Mouse (Mus musculus) CH12.LX (cell line): Measurements from ENCODE around the gene Tspan2. TPM values are rescaled to one million over a fixed set of nuclear protein-coding genes. Genes with fewer than 3 reads are reported as not detected.

Experiments
- DNase-seq: peaks from one replicate; pipeline ENCODE4 v3.0.0-alpha.2; 2013; ENCODE audit errors: extremely low read depth
- H3K27ac ChIP-seq: 2 replicates; pipeline ENCODE4 v1.5.1; 2012; ENCODE audit warnings: low read depth, mild to moderate bottlenecking, control low read depth, moderate library complexity; ENCODE audit not compliant: insufficient read depth
- H3K27me3 ChIP-seq: replicated peaks from 2 replicates; pipeline ENCODE3; 2012; ENCODE audit warnings: inconsistent platforms
- H3K36me3 ChIP-seq, 2 experiments: replicated peaks in 1 of 2; 2 replicates each; pipeline versions ENCODE3 to v1.6.1; 2012; ENCODE audit warnings: inconsistent platforms in 1 of 2, low read length in 1 of 2, mild to moderate bottlenecking in 1 of 2, mixed read lengths in 1 of 2, moderate library complexity in 1 of 2; ENCODE audit not compliant: control insufficient read depth in 1 of 2, insufficient read depth in 1 of 2
- H3K4me1 ChIP-seq, 2 experiments: 2 replicates each; pipeline ENCODE4 v1.6.1; 2012; ENCODE audit warnings: inconsistent platforms in 1 of 2, moderate library complexity in 1 of 2; ENCODE audit not compliant: insufficient read depth in 2 of 2, control insufficient read depth in 1 of 2
- H3K4me2 ChIP-seq: 2 replicates; pipeline ENCODE4 v1.6.1; 2012; ENCODE audit warnings: low read depth, mild to moderate bottlenecking, control low read depth; ENCODE audit not compliant: poor library complexity, insufficient read depth, severe bottlenecking
- H3K4me3 ChIP-seq, 3 experiments: fragments of 150-350 bp in 1 of 3; sonication (generic) in 1 of 3; replicated peaks in 1 of 3; 2 replicates each; pipeline versions ENCODE3 to v1.5.1; 2011 to 2012; ENCODE audit warnings: low read depth in 2 of 3, low read length in 2 of 3, mild to moderate bottlenecking in 2 of 3, moderate library complexity in 2 of 3, control low read depth in 1 of 3, improper control_type of control experiment in 1 of 3, inconsistent platforms in 1 of 3, mixed read lengths in 1 of 3; ENCODE audit not compliant: poor library complexity in 1 of 3
- H3K79me2 ChIP-seq: replicated peaks from 2 replicates; pipeline ENCODE4 v1.6.1; 2012; ENCODE audit warnings: mild to moderate bottlenecking, moderate library complexity; ENCODE audit not compliant: control insufficient read depth, poor library complexity, insufficient read depth, severe bottlenecking; ENCODE audit errors: extremely low read depth
- H3K9ac ChIP-seq: 2 replicates; pipeline ENCODE4 v1.6.1; 2012; ENCODE audit warnings: low read depth, mild to moderate bottlenecking, control low read depth, moderate library complexity; ENCODE audit not compliant: insufficient read depth
- H3K9me3 ChIP-seq: replicated peaks from 2 replicates; pipeline ENCODE3; 2012; ENCODE audit warnings: low read length, inconsistent platforms, mixed read lengths
- CHD1 ChIP-seq: IDR thresholded peaks from 2 replicates; pipeline ENCODE4 v1.6.1; 2012; ENCODE audit warnings: low read depth, low read length, improper control_type of control experiment, inconsistent platforms
- CTCF ChIP-seq, 2 experiments: IDR thresholded peaks in 1 of 2; conservative IDR thresholded peaks in 1 of 2; 2 replicates each; pipeline ENCODE4 v1.5.1; 2011 to 2012; ENCODE audit warnings: low read depth in 2 of 2, low read length in 2 of 2, improper control_type of control experiment in 1 of 2, inconsistent platforms in 1 of 2, mild to moderate bottlenecking in 1 of 2, moderate library complexity in 1 of 2
- EP300 ChIP-seq: IDR thresholded peaks from 2 replicates; pipeline ENCODE4 v1.6.1; 2011; ENCODE audit warnings: low read length, improper control_type of control experiment
- ETS1 ChIP-seq: conservative IDR thresholded peaks from 2 replicates; pipeline ENCODE4 v1.6.1; 2012; ENCODE audit warnings: low read depth, mild to moderate bottlenecking, inconsistent platforms, low read length, improper control_type of control experiment, moderate library complexity
- GABPA ChIP-seq: IDR thresholded peaks from 2 replicates; pipeline ENCODE4 v1.6.1; 2012; ENCODE audit warnings: low read depth, low read length, improper control_type of control experiment, inconsistent platforms; ENCODE audit not compliant: insufficient replicate concordance
- HCFC1 ChIP-seq: IDR thresholded peaks from 2 replicates; pipeline ENCODE4 v1.6.1; 2012; ENCODE audit warnings: low read depth, mild to moderate bottlenecking, inconsistent platforms, low read length, improper control_type of control experiment
- JUND ChIP-seq: conservative IDR thresholded peaks from 2 replicates; pipeline ENCODE4 v1.6.1; 2011; ENCODE audit warnings: low read depth, low read length, improper control_type of control experiment
- MAZ ChIP-seq: IDR thresholded peaks from 2 replicates; pipeline ENCODE4 v1.6.1; 2012; ENCODE audit warnings: low read depth, mild to moderate bottlenecking, inconsistent platforms, low read length, improper control_type of control experiment, moderate library complexity
- MYC ChIP-seq: IDR thresholded peaks from 2 replicates; pipeline ENCODE4 v1.6.1; 2011; ENCODE audit warnings: low read depth, mild to moderate bottlenecking, improper control_type of control experiment, low read length
- NELFE ChIP-seq: IDR thresholded peaks from 2 replicates; pipeline ENCODE4 v1.6.1; 2011; ENCODE audit warnings: low read depth, low read length, improper control_type of control experiment
- POLR2AphosphoS2 ChIP-seq: IDR thresholded peaks from 2 replicates; pipeline ENCODE4 v1.6.1; 2011; ENCODE audit warnings: low read depth, low read length, improper control_type of control experiment
- RAD21 ChIP-seq: IDR thresholded peaks from 2 replicates; pipeline ENCODE4 v1.6.1; 2011; ENCODE audit warnings: low read depth, mild to moderate bottlenecking, low read length, improper control_type of control experiment, moderate library complexity
- RCOR1 ChIP-seq: conservative IDR thresholded peaks from 2 replicates; pipeline ENCODE4 v1.6.1; 2012; ENCODE audit warnings: low read depth, mild to moderate bottlenecking, inconsistent platforms, low read length, improper control_type of control experiment
- TBP ChIP-seq: conservative IDR thresholded peaks from 2 replicates; pipeline ENCODE4 v1.6.1; 2011; ENCODE audit warnings: low read depth, low read length, improper control_type of control experiment
- USF1 ChIP-seq: IDR thresholded peaks from 2 replicates; pipeline ENCODE4 v1.6.1; 2014; ENCODE audit warnings: low read depth, mild to moderate bottlenecking, inconsistent platforms, low read length, improper control_type of control experiment
- ZC3H11A ChIP-seq: IDR thresholded peaks from 2 replicates; pipeline ENCODE4 v1.6.1; 2012; ENCODE audit warnings: low read depth, mild to moderate bottlenecking, inconsistent platforms, low read length, improper control_type of control experiment
- ZMIZ1 ChIP-seq: IDR thresholded peaks from 2 replicates; pipeline ENCODE4 v1.6.1; 2012; ENCODE audit warnings: low read depth, mild to moderate bottlenecking, inconsistent platforms, low read length, improper control_type of control experiment
- ZNF384 ChIP-seq: IDR thresholded peaks from 2 replicates; pipeline ENCODE4 v1.6.1; 2012; ENCODE audit warnings: low read depth, low read length, improper control_type of control experiment, inconsistent platforms
- dilution Hi-C: fragments of 300-500 bp; cut with MboI; formaldehyde crosslinking; loops from 2 replicates; pipeline ENCODE4 v1.14.3; 2020; ENCODE audit warnings: low sequenced_read_pairs; ENCODE audit not compliant: extremely low pct_unique_long_range_greater_than_20kb, extremely low pct_ligation_motif_present
- in situ Hi-C: fragments of 300-500 bp; cut with MboI; formaldehyde crosslinking; loops from 3 replicates; pipeline ENCODE4 v1.14.3; 2019; ENCODE audit warnings: low sequenced_read_pairs, low pct_ligation_motif_present, low pct_unique_long_range_greater_than_20kb, mixed read lengths
- polyA plus RNA-seq: library from polyadenylated mRNA; unstranded; fragments of >175 nt; gene quantifications from 2 replicates; pipeline ENCODE4 v1.2.1, GENCODE M21; 2012; ENCODE audit warnings: low read depth; ENCODE audit not compliant: insufficient read length
- total RNA-seq, 2 experiments: library from RNA; depleted of rRNA; stranded (reverse); fragments of 300-350 nt in 1 of 2; fragments of >200 nt in 1 of 2; gene quantifications; 2 replicates each; pipeline ENCODE4 v1.2.3; 2012 to 2014

The Tspan2 gene
- total RNA-seq (2012; rRNA removed) (1.4 and 1.5 TPM in 2 replicates), total RNA-seq (2014; rRNA removed) (2.8 and 3.0 TPM in 2 replicates), polyA plus RNA-seq (4.5 and 6.0 TPM in 2 replicates)

DNA sequence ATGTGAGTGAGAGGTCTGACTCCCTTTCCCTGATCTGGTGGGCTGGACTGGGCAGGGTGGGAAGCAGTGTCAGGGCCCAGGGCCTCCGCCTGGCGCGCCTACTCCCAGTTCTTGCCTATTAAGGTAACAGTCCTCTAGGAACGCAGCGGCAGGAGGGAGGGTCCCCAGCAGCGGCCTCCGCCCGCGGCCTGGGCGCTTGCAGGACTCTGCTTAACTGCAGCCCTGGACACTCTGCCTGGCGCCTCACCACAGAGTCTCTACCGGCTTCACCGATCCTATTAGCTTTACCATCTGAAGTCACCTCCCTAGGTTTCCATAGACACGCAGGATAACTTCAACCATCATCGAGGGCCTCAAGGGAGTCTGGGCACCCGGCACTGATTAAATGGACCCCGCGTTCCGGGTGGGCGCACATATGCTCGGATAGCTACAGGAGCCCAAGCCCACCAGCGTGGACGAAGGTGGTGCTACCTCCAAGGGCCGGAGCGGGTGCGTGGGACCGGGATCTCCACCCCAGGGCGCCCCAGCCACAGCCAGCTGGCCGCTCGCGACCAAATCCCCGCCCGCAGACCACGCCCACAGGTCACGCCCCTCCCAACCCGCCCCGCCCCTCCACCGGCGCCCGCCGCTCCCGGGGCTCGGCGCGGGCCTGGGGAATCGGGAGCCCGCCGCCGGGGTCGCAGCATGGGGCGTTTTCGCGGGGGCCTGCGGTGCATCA lies at the start of gene Tspan2:
Gene Tspan2 (plus strand): TSS at position 217 of the 718 bp plus-strand sequence.
- peak within 1 kb of the TSS; percentile 30; the same call in 1 of the 2 replicates for H3K9ac ChIP-seq
- no peak for DNase-seq
- dilution Hi-C loops: no loop called here
- H3K4me1 ChIP-seq: peaks cover 10 to 62% of the 10 kb centered on the region in 2 experiments
- no peak within 1 kb of the TSS for H3K27ac ChIP-seq
- in situ Hi-C loops: no loop called here
- H3K4me3 ChIP-seq: peak within 1 kb of the TSS; percentile 54 to 66 (median 59)
- H3K4me2 ChIP-seq: peak within 1 kb of the TSS; percentile 92
- H3K79me2 ChIP-seq: no peaks in the 10 kb centered on the region
- no peaks in the 10 kb centered on the region for H3K9me3 ChIP-seq
- H3K27me3 ChIP-seq: no peaks in the 10 kb centered on the region
- TF ChIP-seq EP300 (no peak), CHD1 (no peak), JUND (no peak)
- no peaks in the 10 kb centered on the region for H3K36me3 ChIP-seq

DNA sequence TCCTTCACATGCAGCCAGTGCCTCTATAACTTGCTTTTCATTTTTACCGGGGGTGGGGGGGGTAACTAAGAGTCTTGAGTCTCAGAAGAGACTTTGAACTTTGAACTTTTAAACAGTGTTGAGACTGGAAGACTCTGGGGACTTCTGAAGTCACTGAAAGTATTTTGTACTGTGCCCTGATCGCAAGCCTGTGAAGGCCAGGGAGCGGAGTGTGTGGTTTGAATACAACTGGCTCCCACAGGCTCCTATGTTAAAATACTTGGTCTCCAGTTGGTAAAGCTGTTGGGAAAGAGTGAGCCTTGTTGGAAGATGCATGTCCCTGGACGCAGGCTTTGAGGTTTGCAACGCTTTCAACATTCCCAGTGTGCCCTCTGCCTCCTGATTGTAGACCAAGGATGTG lies 47.5 kb upstream of the Tspan2 start:
- no peak for DNase-seq
- no peak overlapping the region for H3K9ac ChIP-seq
- dilution Hi-C loops: no loop called here
- peaks cover 5 to 29% of the 10 kb centered on the region in 2 experiments for H3K4me1 ChIP-seq
- no peaks in the 10 kb centered on the region for H3K79me2 ChIP-seq
- H3K4me3 ChIP-seq: no peak overlapping the region
- H3K9me3 ChIP-seq: no peaks in the 10 kb centered on the region
- no peak overlapping the region for H3K4me2 ChIP-seq
- H3K27ac ChIP-seq: no peak overlapping the region
- TF ChIP-seq ZMIZ1 (no peak), NELFE (no peak), MYC (no peak), CHD1 (no peak), GABPA (no peak), JUND (no peak), CTCF (conservative IDR thresholded peaks at IDR 0.05 in 1 of 2, IDR thresholded peaks at IDR 0.05 in 1 of 2; ENCODE audit: low read depth in 2 of 2, low read length in 2 of 2) (no peak), ETS1 (no peak), USF1 (no peak), MAZ (no peak), TBP (no peak), POLR2AphosphoS2 (no peak), HCFC1 (no peak), RAD21 (no peak), RCOR1 (no peak), ZNF384 (no peak), ZC3H11A (no peak)
- no peaks in the 10 kb centered on the region for H3K36me3 ChIP-seq
- no peaks in the 10 kb centered on the region for H3K27me3 ChIP-seq
- in situ Hi-C loops: loop anchor here (10.0 to 25.0 kb wide), 2 partner anchors 102 to 200 kb away; no protein-coding TSS in a partner anchor
